Mouse (Mus musculus) heart, postnatal 10 days (tissue): ENCODE data around the gene Clp1. TPM values are rescaled to one million over a fixed set of nuclear protein-coding genes. Genes with fewer than 3 reads are reported as not detected.

Experiments used
- DNase-seq, 2 experiments: peaks; one replicate each; pipeline ENCODE4 v3.0.0; 2021
- intact Hi-C: fragments of 180-260 bp; cut with DNase I; formaldehyde crosslinking; loops from one replicate; pipeline ENCODE4 v1.15.1; 2025
- total RNA-seq, 2 experiments: library from RNA; stranded (reverse); gene quantifications; 2 replicates each; pipeline ENCODE4 v1.2.3; 2021

Gene Clp1
- total RNA-seq = 1 to 10 TPM; 7.0 to 8.1 TPM

DNA sequence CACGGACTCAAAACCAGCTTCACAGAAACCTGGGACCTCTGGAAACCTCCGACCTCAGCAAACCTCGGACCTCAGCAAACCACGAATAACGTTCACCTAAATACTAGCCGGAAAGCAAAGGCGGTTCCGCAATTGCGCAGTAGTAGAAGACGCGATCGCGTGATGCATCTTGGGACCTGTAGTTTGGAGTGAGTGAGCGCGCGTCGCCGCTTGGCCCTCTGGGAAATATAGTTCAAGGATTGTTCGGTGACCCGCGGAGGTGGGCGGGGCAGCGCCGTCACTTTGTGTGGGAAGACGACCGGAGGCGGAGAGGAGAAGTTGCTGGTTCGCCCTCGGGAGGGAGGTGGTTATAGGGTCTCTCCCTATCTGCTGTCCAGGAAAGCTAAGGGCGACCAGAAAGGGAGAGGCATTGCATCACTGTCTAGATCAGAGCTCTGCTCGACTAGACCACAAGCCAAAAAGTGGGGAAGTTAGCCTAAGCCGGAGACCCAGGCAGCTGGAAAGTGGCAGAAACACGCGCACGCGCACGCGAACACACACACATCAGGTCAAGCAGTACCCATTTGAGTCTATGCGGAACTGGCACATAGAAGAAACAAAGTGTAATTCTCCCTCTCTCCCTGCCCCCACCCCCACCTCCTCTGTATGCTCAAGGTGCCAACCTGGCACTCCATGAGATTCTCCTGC lies at the start of gene Clp1:
Gene Clp1, minus strand, starts transcription at position 179 of the 687 bp plus-strand sequence.
- DNase-seq = peak; percentile 98
- intact Hi-C loops = no loop called here

DNA sequence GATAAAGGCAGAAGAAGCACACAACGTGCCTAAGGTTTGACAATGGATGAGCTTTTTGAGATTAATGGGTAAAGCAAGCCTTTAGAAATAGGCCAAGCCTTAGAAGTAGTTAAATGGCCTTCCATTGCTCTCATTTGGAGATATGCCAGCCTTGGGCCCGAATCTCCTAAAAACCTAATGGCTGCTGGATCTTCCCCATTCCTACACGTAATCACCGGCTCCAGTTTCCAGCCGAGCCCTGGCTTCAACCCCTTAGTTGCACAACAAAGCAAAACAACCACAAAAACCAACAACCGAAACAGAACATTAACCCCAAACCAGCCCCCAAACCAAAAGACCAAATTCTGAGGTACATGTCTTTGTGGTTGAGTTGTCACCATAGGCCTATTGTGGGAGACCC lies 48.5 kb upstream of the Clp1 start:
- intact Hi-C loops = no loop called here
- peak; percentile 31 to 32 for DNase-seq

DNA sequence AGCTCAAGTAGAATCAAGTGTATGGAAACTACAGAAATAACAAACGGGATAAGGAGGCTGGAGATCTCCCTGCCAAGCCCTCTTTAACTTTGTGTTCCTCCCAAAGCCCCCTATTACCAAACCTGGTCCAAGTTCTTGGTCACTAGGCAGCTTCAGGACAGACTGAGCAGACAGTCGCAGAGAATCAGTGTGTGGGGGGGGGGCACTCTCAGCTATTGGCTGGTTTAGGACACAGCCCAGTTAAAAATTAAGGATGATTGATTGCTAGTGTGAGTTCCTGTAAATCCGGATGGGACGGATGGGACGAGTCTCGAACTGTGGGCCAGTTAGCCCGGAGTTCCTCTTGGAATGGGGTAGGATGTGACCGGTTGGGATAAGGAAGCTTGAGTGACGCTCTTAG lies 48.1 kb upstream of the Clp1 start, which contains the start of gene Serping1:
Gene Serping1, minus strand, starts transcription at position 204 of the 400 bp plus-strand sequence.
- intact Hi-C loops = no loop called here
- no peak for DNase-seq

DNA sequence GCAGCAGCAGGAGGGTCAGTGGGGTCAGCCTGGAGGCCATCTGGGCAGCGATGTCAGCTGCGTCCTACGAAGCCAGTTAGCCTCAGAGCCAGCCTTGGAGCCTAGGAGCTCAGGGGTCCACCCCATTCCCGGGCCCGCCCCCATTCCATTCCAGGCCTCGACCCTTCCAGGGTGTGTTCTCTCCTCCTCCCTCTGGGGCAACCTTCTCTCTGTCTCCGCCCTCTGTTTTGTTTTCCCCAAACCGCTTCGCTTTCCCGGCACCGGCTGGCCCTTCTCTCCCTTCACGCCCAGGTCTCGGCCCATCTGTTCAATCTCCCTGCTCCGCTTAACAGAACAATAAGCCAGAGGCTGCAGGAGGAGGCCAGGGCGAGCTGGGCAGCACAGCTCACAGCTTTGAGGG lies 47.6 kb upstream of the Clp1 start:
- intact Hi-C loops = no loop called here
- peak; percentile 82 to 83 for DNase-seq

DNA sequence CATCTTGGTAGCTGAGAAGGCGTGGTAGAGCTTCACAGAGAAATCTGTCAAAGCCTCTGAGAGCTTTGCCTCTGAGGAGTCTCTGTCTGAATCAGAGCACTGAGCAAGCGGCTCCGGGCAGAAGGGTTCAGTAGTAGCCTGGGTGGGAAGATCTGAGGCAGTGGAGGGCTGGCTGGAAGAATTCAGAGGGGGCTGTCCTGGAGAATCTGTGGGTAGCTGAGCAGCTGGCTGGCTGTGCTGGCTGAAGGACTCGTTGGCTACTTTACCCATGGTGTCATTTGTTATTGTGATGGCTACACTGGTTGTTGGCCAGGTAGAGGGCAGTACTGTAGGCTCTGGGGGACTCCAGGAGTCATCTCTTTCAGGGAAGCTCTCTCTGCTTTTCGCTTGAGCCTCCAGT lies 46.0 kb upstream of the Clp1 start:
- DNase-seq = no peak
- intact Hi-C loops = no loop called here

DNA sequence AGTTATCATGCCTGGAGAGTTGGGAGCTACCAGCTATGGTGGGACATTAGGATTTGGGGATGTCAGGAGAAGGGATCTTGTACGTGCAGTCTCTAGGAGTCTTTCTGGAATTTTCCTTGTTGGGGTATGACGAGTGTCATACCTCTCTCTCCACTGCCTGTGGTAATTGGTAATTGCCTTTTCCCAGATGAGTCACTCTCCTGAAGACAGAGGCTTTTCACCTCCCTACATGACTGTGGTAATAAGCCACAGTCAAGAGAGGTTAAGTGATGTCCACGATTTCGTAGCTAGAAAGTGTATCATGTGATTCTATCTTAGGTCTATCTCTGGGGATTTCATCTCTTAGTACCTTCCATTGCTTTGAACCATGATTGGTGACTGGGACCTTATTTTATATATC lies 45.3 kb upstream of the Clp1 start:
- no peak for DNase-seq
- intact Hi-C loops = no loop called here

DNA sequence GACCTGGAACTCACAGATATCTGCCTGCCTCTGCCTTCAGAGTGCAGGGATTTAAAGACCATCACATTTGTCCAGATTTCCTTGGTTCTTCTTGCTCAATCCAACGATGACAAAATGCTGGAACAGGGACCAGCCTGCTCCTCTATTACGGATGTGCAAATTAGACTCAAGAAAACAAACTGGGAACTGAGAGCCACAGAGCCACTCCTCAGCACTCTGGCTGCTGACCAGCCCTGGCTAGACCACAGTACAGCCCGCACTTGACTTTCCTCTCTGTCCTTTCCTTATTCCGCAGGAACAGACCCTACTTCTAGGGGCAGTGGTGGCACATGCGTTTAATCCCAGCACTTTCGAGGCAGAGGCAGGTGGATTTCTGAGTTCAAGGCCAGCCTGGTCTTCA lies 43.4 kb upstream of the Clp1 start:
- intact Hi-C loops = no loop called here
- no peak for DNase-seq

DNA sequence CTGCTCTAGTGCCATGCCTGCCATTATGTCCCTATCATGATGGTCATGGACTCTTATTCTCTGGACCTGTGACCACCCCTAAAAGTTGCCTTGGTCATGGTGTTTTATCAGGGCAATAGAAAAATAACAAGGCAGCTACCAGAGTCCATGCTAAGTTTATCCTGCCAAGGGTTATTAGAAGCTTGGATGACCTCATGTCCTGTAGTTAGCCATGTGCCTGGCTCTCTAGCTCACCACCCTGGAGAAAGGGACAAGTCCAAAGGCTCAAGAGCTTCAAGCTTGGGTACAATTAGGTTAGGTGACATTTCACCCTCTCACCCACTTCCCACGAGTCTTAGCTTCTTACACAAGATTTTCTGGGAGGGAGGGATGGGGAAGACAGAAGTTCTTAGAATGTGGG lies 35.7 kb upstream of the Clp1 start:
- intact Hi-C loops = no loop called here
- DNase-seq = no peak

DNA sequence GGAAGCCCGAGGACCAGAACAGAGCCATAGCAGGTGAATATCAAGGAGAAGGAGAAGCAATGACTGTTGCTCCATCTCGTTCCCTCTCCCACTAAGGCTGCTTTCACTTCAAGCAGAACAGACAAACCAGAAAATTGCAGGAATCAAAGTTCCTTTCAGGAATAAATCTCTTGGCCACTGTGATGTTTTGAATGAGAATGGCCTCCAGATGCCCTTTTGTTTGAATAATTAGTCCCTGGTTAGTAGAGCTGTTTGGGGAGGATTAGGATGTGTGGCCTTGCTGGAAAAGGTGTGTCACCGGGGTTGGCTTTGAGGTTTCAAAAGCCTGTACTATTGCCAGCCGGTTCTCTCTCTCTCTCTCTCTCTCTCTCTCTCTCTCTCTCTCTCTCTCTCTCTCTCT lies 35.1 kb upstream of the Clp1 start:
- intact Hi-C loops = no loop called here
- no peak for DNase-seq

DNA sequence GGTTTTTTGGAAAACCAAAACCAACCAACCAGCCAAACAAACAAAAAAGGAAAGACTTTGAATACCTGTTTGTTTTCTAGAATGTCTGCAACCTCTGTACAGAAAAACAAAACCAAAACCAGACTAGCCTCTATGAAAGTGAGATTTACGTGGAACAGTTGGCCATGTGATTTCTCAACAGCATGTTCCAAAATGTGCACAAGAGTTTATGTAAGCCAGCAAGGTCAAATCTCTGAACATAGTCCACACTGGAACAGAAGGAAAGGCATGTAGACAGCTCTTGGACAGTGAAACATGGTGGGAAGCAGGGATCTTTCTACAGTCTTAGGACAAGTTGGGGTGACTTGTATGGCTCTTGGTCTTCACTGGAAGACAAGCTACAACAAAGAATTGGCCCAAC lies 34.7 kb upstream of the Clp1 start:
- intact Hi-C loops = no loop called here
- no peak for DNase-seq

DNA sequence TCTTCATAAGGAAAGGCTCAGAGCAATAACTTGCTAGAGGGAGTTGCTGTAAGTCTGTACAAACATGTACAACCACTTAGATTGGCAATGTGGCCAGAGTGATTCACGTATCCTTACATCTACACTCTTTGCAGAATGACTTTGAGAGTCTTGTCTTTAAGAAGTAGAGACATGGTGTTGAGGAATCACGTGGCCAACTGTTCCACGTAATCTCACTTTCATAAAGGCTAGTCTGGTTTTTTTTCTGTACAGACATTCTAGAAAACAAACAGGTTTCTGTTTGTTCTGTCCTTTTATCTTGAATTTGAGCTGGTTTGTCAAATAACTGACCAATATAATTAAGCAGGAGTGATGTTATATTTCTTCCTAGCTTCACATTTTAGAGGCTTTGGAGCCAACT lies 34.2 kb upstream of the Clp1 start:
- no peak for DNase-seq
- intact Hi-C loops = no loop called here

DNA sequence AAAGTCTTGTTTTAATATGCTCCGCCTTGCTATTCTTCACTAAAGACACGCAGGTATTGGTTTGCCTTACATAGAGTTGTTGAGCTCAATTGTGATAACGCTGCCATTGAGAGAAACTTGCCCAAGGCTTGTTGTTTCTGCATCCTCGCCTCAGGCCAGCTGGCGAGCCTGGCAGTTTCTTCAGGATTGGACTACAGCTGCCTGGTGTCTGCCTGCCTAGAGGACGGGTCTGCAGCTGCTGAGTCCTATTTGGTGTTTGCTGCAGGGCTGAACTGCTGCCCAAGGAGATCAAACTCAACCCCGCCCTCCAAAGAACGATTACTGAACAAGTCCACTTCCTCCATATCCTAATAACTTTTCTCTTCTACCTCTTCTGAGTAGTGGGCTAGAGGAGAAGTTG lies 33.6 kb upstream of the Clp1 start:
- intact Hi-C loops = no loop called here
- no peak for DNase-seq

DNA sequence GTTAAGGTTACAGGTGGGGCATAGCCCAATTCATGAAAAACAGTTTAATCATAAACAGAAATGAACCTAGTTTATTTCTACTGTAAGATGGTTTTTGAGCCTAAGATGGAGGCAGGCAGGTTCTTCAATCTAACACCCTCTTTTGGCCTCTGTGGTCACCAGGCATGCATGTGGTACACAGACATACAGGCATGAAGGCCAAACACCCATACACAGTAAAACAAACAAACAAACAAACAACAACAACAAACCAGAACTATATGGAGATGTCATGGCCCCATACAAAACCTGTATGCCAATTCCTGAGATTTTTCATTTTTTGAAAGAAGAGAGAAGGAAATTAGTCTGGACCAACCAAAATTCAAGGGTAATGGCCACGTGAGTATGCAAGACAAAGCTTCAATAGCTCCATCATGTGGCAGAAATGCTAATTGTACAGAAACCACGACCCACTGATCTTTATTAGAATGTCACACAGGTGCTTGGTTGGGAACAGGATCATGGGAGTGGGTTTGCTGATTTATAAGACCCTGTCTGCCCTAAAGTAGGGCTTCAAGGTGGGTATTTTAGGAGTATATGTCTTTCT lies 31.5 kb upstream of the Clp1 start:
- intact Hi-C loops = loop anchor here (5.0 kb wide), 1 partner anchor 39 kb away; the partner anchor contains the start of gene Ube2l6

DNA sequence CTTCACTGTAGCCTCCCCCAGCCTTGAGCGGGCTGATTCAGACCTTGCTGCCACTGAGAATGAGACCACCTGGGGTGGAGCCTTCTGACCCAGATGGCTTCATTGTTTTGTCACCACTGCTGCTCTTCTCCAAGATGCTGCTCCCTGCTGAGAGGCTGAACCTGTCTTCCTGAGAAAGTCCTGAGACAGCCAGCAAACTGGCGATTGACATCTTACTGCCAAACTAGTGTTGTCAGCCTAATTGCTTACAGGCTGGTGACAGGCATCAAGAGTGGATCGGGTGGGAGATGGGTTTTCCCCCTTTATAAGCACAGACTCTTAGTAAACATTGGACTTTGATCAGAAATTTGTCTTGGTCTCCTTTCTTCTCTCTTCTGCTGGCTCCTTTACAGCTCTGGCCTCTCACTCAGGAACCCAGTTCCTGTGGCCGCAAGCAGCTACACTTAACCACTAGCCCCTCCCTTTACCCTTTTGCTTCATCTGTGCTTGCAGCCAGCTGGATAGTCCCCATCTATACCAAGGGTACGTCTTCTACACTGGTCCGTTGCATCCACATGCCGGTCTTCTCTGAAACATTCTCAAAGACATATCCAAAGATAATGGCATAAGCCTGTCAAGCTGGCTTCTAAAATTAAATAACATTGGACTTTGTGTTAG lies 30.0 kb upstream of the Clp1 start:
- intact Hi-C loops = loop anchor here (5.0 kb wide), 1 partner anchor 40 kb away; the partner anchor contains the start of gene Ube2l6
- DNase-seq = no peak

More for the DNA sequence above, 31.5 kb upstream of the Clp1 start:
- DNase-seq = peak; percentile 60 to 81

DNA sequence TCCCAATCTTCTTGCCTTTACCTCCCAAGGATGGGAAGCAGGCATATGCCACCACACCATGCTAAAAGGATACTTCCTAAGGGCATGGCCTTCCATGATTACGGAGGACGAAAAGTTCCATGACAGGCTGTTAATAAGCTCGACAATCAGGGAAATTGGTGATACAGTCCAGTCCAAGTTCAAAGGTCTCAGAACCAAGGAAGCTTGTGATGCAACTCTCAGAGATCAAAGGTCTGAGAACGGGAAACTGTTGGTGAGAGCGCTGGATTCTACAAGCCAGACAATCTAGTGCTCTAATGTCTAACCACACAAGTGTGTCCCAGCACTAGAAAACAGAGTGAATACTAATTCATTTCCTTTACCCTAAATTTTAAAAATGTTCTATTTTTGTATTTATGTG lies 29.1 kb upstream of the Clp1 start:
- DNase-seq = no peak
- intact Hi-C loops = loop anchor here (5.0 kb wide), 1 partner anchor 41 kb away; the partner anchor contains the start of gene Ube2l6

DNA sequence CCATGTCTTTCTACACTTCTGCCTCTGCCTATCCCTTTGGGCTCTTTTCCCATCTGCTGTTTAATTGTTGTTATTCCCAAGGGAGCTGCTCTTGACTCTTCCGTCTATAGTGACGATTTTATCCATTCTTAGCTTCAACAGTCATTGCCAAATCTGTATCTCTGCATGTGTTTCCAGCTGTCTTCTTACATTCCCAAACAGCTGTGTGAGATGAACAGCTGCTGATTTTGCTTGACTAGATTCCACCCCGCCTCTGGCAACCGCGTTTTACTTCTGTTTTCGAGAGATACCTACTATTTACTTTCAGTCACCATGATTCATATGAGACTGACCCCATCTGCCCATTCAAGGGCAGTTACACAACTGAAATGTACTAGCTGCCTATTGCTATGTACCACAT lies 23.0 kb upstream of the Clp1 start:
- peak; percentile 63 to 68 for DNase-seq
- intact Hi-C loops = no loop called here

DNA sequence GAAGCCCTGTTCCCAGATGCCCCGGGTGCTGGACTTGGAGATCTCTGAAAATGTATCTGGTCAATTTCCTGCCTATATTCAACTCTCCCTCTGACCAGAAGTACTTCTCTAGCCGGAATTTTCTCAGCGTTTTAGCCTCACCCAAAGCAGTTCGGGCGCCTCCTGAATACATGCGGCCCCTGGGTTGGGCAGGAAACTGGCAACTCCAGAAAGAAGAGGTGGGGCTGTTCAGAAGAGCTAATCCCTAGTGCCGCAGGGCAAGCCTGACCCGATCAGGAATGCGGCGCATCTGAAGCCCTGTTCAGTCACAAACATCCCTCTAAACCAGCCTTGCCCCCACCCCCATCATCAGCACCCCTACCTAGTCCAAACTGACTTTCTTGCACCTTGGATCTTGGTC lies 17.0 kb upstream of the Clp1 start:
- DNase-seq = no peak
- intact Hi-C loops = no loop called here

DNA sequence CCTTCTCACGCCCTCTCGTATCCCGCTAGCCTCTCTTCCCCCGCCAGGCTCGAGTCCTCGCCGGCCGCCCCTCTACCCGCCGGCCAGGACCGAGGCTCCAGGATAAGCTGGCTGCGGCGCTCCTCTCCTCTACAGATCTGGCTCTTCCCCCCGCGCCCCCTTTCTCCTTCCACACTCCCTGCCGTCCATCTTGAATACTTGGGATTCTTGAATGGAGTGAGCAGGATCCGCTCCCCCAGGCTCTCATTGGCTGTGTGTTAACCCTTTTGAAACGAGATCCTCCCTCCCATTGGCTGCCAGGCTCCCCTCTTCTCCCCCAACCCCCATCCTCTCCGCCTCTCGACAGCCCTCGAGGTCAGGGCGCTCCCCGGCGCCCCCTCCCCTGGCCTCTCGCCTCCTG lies 16.4 kb upstream of the Clp1 start, which contains the start of gene Gm19426:
Gene Gm19426, minus strand, starts transcription at position 95 of the 400 bp plus-strand sequence.
- peak; percentile 87 to 90 for DNase-seq
- intact Hi-C loops = loop anchor here (1.0 kb wide), 1 partner anchor 28 kb away; the partner anchor contains the start of gene Zdhhc5

DNA sequence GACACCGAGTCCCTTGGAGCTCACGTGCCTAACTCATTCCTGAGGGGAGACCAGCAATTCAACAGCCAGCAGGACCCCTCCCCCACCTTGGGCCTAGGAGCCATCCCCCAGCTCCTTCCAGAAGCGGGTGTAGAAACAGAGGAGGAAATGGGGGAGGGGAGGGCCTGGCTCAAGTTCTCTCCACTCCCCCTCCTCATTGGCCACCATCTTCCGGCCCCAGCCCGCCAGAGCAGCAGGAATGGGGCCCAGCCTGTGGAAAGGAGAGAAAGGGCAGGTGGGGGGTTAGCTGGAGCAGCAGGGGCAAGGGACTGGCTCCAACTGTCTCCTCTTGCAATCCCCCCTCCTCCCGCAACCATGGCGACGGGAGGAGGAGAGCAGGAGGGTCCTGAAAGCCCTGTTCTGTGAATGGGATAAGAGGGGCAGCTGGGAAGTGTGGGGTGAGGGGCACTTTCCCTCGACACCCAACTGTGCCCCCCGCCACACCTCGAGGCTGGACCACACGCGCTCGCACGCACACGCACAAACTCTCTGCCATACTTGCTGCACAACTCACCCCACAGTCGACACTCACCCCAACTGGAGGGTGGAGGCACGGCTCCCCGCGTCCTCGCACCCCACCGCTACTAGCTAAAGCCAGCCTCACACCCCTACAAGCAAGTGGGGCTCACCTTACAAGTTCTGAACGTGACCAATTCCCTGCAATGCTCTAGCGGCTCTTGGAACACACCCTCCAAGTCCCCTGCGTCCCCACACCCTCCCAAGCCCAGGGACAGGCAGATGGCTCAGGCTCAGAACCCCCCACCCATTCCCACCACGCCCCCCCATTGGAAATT lies 15.5 kb upstream of the Clp1 start:
- intact Hi-C loops = loop anchor here (1.0 kb wide), 1 partner anchor 27 kb away; the partner anchor contains the start of gene Zdhhc5
- peak; percentile 50 to 59 for DNase-seq

DNA sequence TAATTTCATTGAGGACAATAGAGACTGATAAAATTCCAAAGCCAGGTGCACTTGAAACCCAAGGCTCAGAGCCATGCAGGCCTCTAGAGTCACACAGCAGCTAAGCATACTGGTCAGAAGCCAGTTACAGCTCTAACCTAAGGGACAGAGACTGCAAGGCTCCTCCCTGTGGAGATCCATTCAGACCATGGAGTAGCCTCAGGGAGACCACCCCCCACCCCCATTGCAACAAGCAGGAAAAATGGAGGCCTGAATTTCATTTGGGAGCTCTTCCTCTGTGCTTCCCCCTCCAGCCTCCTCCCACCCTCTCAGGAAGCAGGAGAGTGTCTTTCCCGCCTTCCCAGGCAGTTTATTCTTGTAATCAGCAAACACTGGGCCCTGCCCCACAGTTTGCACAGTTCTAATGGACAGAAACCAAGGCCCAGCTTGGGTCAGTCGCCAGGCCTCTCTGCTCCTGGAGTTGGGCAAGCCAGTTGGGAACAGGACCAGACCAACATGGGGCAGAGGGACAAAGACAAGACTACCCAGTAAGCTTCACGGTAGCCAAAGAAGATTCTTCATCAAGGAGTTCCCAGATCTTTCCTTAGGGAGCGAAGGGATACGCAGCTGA lies 14.8 kb upstream of the Clp1 start:
- intact Hi-C loops = loop anchor here (2.0 kb wide), 1 partner anchor 57 kb away; the partner anchor contains the start of gene Ube2l6
- DNase-seq = peak in 1 of 2 experiments; percentile 36
